Mouse (Mus musculus): ENCODE data around the gene Sik2. TPM values are rescaled to one million over a fixed set of nuclear protein-coding genes. Genes with fewer than 3 reads are reported as not detected.

The Sik2 gene
- polyA plus RNA-seq, 1 experiment from 2014 or later, result 15.6 TPM

DNA sequence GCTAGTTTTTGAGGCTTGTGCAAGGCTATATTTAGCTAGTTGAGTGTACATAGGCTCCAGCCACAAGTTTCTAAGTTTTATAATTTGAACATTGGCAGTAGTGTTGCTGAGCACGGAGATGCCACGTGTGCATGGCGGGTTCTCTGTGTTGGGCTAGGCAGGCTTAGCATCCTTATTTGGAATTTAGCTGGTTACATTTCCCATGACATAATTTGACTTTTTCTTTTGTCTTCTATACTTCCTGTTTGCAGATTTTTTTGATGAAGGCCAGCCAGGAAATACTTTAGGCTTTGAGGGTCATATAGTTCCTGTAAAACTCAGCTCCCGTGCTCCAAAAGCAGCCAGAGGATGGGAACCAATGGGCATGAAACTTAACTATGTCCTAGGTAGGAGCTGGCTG is 145.0 kb downstream of the Sik2 start:
- Histone ChIP-seq H3K27ac (ENCODE audit: low read depth, low read length) (peak overlapping the region; percentile 30; the same call in 1 of the 2 replicates), H3K36me3 (ENCODE audit: control insufficient read depth, insufficient read depth, low read length) (peaks cover 32% of the 10 kb centered on the region)

GRCm38 (mm10) chr9:50861119-50861839 is 147.6 kb downstream of the Sik2 start:
- Histone ChIP-seq H3K9me3 (replicated peaks; ENCODE audit: control insufficient read depth, low read length) (no peaks in the 10 kb centered on the region), H3K36me3 (ENCODE audit: control insufficient read depth, insufficient read depth, low read length) (peaks cover 24% of the 10 kb centered on the region), H3K4me3 (ENCODE audit: low read depth, low read length) (no peak overlapping the region), H3K27ac (ENCODE audit: low read depth, low read length) (no peak overlapping the region), H3K27me3 (ENCODE audit: control insufficient read depth, insufficient read depth, low read length) (no peaks in the 10 kb centered on the region), H3K4me1 (ENCODE audit: control insufficient read depth, insufficient read depth, low read length) (peaks cover 9% of the 10 kb centered on the region), H3K4me2 (no peak overlapping the region), H3K9ac (ENCODE audit: low read depth, low read length) (no peak overlapping the region)
- 91% methylated on average over 18 of the region's 18 CpGs for WGBS (ENCODE audit: insufficient replicate concordance)
- no peak for ATAC-seq (replicated peaks; ENCODE audit: insufficient number of reproducible peaks, low FRiP score, low TSS enrichment)

More for the DNA sequence above, 145.0 kb downstream of the Sik2 start:
- no peaks in the 10 kb centered on the region for H3K27me3 ChIP-seq (ENCODE audit: control insufficient read depth, insufficient read depth, low read length)
- ATAC-seq (replicated peaks; ENCODE audit: insufficient number of reproducible peaks, low FRiP score, low TSS enrichment), result no peak
- no peak overlapping the region for H3K4me2 ChIP-seq
- peaks cover 3% of the 10 kb centered on the region for H3K4me1 ChIP-seq (ENCODE audit: control insufficient read depth, insufficient read depth, low read length)
- H3K9me3 ChIP-seq (replicated peaks; ENCODE audit: control insufficient read depth, low read length), result no peaks in the 10 kb centered on the region
- no peak overlapping the region for H3K9ac ChIP-seq (ENCODE audit: low read depth, low read length)
- no peak overlapping the region for H3K4me3 ChIP-seq (ENCODE audit: low read depth, low read length)
- WGBS (ENCODE audit: insufficient replicate concordance), result 93% methylated on average over 4 of the region's 4 CpGs

DNA sequence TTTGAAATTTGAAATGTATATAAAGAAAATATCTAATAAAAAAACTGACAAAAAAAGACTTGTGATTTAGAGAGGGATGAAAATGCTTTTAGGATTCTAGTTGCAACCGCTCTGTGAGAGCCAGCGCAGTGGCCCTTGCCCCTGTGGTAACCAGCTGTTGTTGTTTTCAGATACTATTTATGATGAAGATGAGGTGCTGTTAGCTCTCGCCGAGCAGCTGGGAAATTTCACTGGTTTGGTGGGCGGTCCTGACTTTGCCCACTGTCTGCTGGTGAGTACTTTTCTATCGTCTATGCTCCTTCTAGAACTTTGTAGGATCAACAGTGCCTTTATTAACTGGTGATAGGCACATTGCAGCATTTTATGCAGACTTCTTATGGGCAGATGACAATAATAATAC is 150.2 kb downstream of the Sik2 start:
- Histone ChIP-seq H3K4me1 (ENCODE audit: control insufficient read depth, insufficient read depth, low read length) (peaks cover 10% of the 10 kb centered on the region), H3K9ac (ENCODE audit: low read depth, low read length) (no peak overlapping the region), H3K36me3 (ENCODE audit: control insufficient read depth, insufficient read depth, low read length) (peaks cover 23% of the 10 kb centered on the region), H3K9me3 (replicated peaks; ENCODE audit: control insufficient read depth, low read length) (no peaks in the 10 kb centered on the region), H3K4me3 (ENCODE audit: low read depth, low read length) (no peak overlapping the region), H3K4me2 (no peak overlapping the region), H3K27me3 (ENCODE audit: control insufficient read depth, insufficient read depth, low read length) (no peaks in the 10 kb centered on the region), H3K27ac (ENCODE audit: low read depth, low read length) (no peak overlapping the region)
- 88% methylated on average over 6 of the region's 6 CpGs for WGBS (ENCODE audit: insufficient replicate concordance)
- ATAC-seq (replicated peaks; ENCODE audit: insufficient number of reproducible peaks, low FRiP score, low TSS enrichment), result no peak

DNA sequence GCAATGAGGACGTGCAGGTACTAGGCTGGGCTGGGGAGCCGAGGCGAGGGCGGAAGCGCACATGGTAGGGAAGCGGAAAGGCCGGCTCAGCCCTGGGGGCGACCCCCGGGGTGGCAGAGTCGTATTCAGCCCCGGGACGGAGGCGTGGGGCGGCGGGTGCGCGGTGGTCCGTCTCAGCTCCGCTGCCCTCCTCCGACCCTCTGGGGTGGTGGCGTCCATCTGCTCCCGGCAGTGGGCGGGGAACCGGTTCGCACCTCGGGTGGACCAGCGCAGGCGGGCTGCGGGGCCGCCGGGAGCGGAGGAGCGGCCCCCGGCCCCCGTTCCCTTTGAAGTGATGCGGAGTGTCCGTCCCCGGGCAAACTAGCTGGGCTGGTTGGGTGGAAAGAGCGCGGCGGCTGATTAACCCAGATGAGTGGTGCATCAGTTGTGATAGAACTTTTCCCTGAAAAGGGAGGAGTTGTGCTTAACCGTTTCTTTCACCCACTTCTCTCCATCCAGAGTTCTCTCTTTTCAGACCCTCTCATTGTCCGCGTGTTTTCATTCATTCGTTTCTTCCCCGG is 151.7 kb downstream of the Sik2 start:
- peaks cover 17% of the 10 kb centered on the region for H3K4me1 ChIP-seq (ENCODE audit: control insufficient read depth, insufficient read depth, low read length)
- H3K36me3 ChIP-seq (ENCODE audit: control insufficient read depth, insufficient read depth, low read length), result peaks cover 11% of the 10 kb centered on the region
- no peaks in the 10 kb centered on the region for H3K9me3 ChIP-seq (replicated peaks; ENCODE audit: control insufficient read depth, low read length)
- peak overlapping the region; percentile 93 for H3K4me3 ChIP-seq (ENCODE audit: low read depth, low read length)
- under 1% methylated on average over 46 of the region's 46 CpGs for WGBS (ENCODE audit: insufficient replicate concordance)
- ATAC-seq (replicated peaks; ENCODE audit: insufficient number of reproducible peaks, low FRiP score, low TSS enrichment), result peak; percentile 52
- peak overlapping the region; percentile 63 for H3K4me2 ChIP-seq
- H3K27me3 ChIP-seq (ENCODE audit: control insufficient read depth, insufficient read depth, low read length), result no peaks in the 10 kb centered on the region
- peak overlapping the region; percentile 68; the same call in 1 of the 2 replicates for H3K27ac ChIP-seq (ENCODE audit: low read depth, low read length)
- H3K9ac ChIP-seq (ENCODE audit: low read depth, low read length), result peak overlapping the region; percentile 85

- peaks cover 17% of the 10 kb centered on the region for H3K4me1 ChIP-seq (ENCODE audit: control insufficient read depth, insufficient read depth, low read length)
- WGBS (ENCODE audit: insufficient replicate concordance), result 2% methylated on average over 43 of the region's 45 CpGs
- peak overlapping the region; percentile 82 for H3K27ac ChIP-seq (ENCODE audit: low read depth, low read length)
- H3K9ac ChIP-seq (ENCODE audit: low read depth, low read length), result peak overlapping the region; percentile 85
- no peaks in the 10 kb centered on the region for H3K9me3 ChIP-seq (replicated peaks; ENCODE audit: control insufficient read depth, low read length)
- H3K4me2 ChIP-seq, result peak overlapping the region; percentile 63
- peak; percentile 88 for ATAC-seq (replicated peaks; ENCODE audit: insufficient number of reproducible peaks, low FRiP score, low TSS enrichment)
- peak overlapping the region; percentile 93 for H3K4me3 ChIP-seq (ENCODE audit: low read depth, low read length)
- no peaks in the 10 kb centered on the region for H3K27me3 ChIP-seq (ENCODE audit: control insufficient read depth, insufficient read depth, low read length)
- peaks cover 8% of the 10 kb centered on the region for H3K36me3 ChIP-seq (ENCODE audit: control insufficient read depth, insufficient read depth, low read length)
Observed at GRCm38 (mm10) chr9:50856341-50857081, 152.4 kb downstream of the Sik2 start.

- no peak for ATAC-seq (replicated peaks; ENCODE audit: insufficient number of reproducible peaks, low FRiP score, low TSS enrichment)
- Histone ChIP-seq H3K9ac (ENCODE audit: low read depth, low read length) (peak overlapping the region; percentile 85; the same call in 1 of the 2 replicates), H3K27ac (ENCODE audit: low read depth, low read length) (peak overlapping the region; percentile 82), H3K4me1 (ENCODE audit: control insufficient read depth, insufficient read depth, low read length) (peaks cover 20% of the 10 kb centered on the region), H3K9me3 (replicated peaks; ENCODE audit: control insufficient read depth, low read length) (no peaks in the 10 kb centered on the region), H3K36me3 (ENCODE audit: control insufficient read depth, insufficient read depth, low read length) (peaks cover 6% of the 10 kb centered on the region; the same call in 1 of the 2 replicates), H3K27me3 (ENCODE audit: control insufficient read depth, insufficient read depth, low read length) (no peaks in the 10 kb centered on the region), H3K4me2 (peak overlapping the region; percentile 63), H3K4me3 (ENCODE audit: low read depth, low read length) (peak overlapping the region; percentile 93; the same call in 1 of the 2 replicates)
- 57% methylated on average over 5 of the region's 5 CpGs for WGBS (ENCODE audit: insufficient replicate concordance)
Observed at GRCm38 (mm10) chr9:50855780-50856179, 153.1 kb downstream of the Sik2 start.

GRCm38 (mm10) chr9:50855133-50855766 is 153.6 kb downstream of the Sik2 start:
- H3K9ac ChIP-seq (ENCODE audit: low read depth, low read length), result no peak overlapping the region
- no peak for ATAC-seq (replicated peaks; ENCODE audit: insufficient number of reproducible peaks, low FRiP score, low TSS enrichment)
- no peak overlapping the region for H3K4me2 ChIP-seq
- peaks cover 21% of the 10 kb centered on the region for H3K4me1 ChIP-seq (ENCODE audit: control insufficient read depth, insufficient read depth, low read length)
- H3K27ac ChIP-seq (ENCODE audit: low read depth, low read length), result 0 out of 2 replicates have a peak overlapping the region, but pooled peaks have one; percentile 82
- no peak overlapping the region for H3K4me3 ChIP-seq (ENCODE audit: low read depth, low read length)
- H3K36me3 ChIP-seq (ENCODE audit: control insufficient read depth, insufficient read depth, low read length), result peaks cover 2% of the 10 kb centered on the region; the same call in 1 of the 2 replicates
- no peaks in the 10 kb centered on the region for H3K27me3 ChIP-seq (ENCODE audit: control insufficient read depth, insufficient read depth, low read length)
- 77% methylated on average over 5 of the region's 5 CpGs for WGBS (ENCODE audit: insufficient replicate concordance)
- H3K9me3 ChIP-seq (replicated peaks; ENCODE audit: control insufficient read depth, low read length), result no peaks in the 10 kb centered on the region

DNA sequence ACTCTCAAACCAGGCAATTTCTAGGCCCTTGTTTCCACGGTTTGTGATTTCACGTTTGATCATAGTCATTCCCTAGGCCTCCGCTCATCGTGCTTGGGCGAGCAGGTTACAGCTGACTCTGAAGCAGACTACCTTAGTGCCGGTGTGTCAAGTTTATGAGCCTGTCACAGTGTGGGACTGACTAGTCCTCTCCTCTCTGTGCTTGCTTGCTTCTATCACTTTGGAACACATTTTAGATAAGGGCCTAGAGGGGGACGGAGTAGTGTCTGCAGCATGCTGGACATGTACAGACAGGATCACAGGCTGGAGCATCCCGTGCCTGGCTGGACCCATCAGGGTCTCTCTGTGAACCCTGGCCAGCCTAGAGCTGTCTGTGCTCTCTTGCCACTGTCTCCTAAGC is 154.5 kb downstream of the Sik2 start:
- peaks cover 27% of the 10 kb centered on the region for H3K4me1 ChIP-seq (ENCODE audit: control insufficient read depth, insufficient read depth, low read length)
- no peaks in the 10 kb centered on the region for H3K36me3 ChIP-seq (ENCODE audit: control insufficient read depth, insufficient read depth, low read length)
- 0 out of 2 replicates have a peak overlapping the region, but pooled peaks have one; percentile 34 for H3K9ac ChIP-seq (ENCODE audit: low read depth, low read length)
- H3K27ac ChIP-seq (ENCODE audit: low read depth, low read length), result peak overlapping the region; percentile 71; the same call in 1 of the 2 replicates
- ATAC-seq (replicated peaks; ENCODE audit: insufficient number of reproducible peaks, low FRiP score, low TSS enrichment), result peak; percentile 72
- H3K4me2 ChIP-seq, result peak overlapping the region; percentile 27
- no peaks in the 10 kb centered on the region for H3K27me3 ChIP-seq (ENCODE audit: control insufficient read depth, insufficient read depth, low read length)
- H3K9me3 ChIP-seq (replicated peaks; ENCODE audit: control insufficient read depth, low read length), result no peaks in the 10 kb centered on the region
- H3K4me3 ChIP-seq (ENCODE audit: low read depth, low read length), result no peak overlapping the region
- 62% methylated on average over 8 of the region's 8 CpGs for WGBS (ENCODE audit: insufficient replicate concordance)

Measured in heart, embryonic 11.5 days (tissue).